Mouse (Mus musculus) intestine, embryonic 14.5 days (tissue): ENCODE results near the gene Ddb2. TPM values are rescaled to one million over a fixed set of nuclear protein-coding genes. Genes with fewer than 3 reads are reported as not detected.

Source experiments
- ATAC-seq: fragments of 200-750 bp; cut with Nextera tagmentation; replicated peaks from 2 replicates; pipeline ENCODE4 v1.8.0; 2017; ENCODE audit warnings: low read depth, moderate number of reproducible peaks, moderate TSS enrichment, moderate library complexity; ENCODE audit not compliant: low FRiP score, low TSS enrichment
- DNase-seq: peaks from one replicate; pipeline ENCODE4 v3.0.0-alpha.2; 2018; ENCODE audit warnings: low spot score
- H3K27ac ChIP-seq: fragments of 300-500 bp; sonication (generic); 2 replicates; pipeline ENCODE4 v1.5.1; 2014; ENCODE audit warnings: low read depth, mild to moderate bottlenecking, control low read depth
- H3K27me3 ChIP-seq: fragments of 300-500 bp; sonication (generic); replicated peaks from 2 replicates; pipeline ENCODE4 v1.6.1; 2014; ENCODE audit warnings: low read length, control low read depth; ENCODE audit not compliant: control insufficient read depth, insufficient read depth
- H3K36me3 ChIP-seq: fragments of 300-500 bp; sonication (generic); 2 replicates; pipeline ENCODE4 v1.6.1; 2014; ENCODE audit warnings: low read length, control low read depth; ENCODE audit not compliant: control insufficient read depth, insufficient read depth
- H3K4me1 ChIP-seq: fragments of 300-500 bp; sonication (generic); replicated peaks from 2 replicates; pipeline ENCODE4 v1.6.1; 2014; ENCODE audit warnings: low read length, control low read depth, mixed read lengths; ENCODE audit not compliant: control insufficient read depth, insufficient read depth
- H3K4me2 ChIP-seq: fragments of 300-500 bp; sonication (generic); 2 replicates; pipeline ENCODE4 v1.6.1; 2014; ENCODE audit warnings: low read length
- H3K4me3 ChIP-seq: fragments of 300-500 bp; sonication (generic); 2 replicates; pipeline ENCODE4 v1.5.1; 2014; ENCODE audit warnings: low read depth, low read length, control low read depth, mixed read lengths
- H3K9ac ChIP-seq: fragments of 300-500 bp; sonication (generic); 2 replicates; pipeline ENCODE4 v1.6.1; 2014; ENCODE audit warnings: mild to moderate bottlenecking, low read length
- H3K9me3 ChIP-seq: fragments of 300-500 bp; sonication (generic); 2 replicates; pipeline ENCODE4 v1.6.1; 2016; ENCODE audit warnings: low read length, control low read depth; ENCODE audit not compliant: control insufficient read depth
- WGBS: fragments of 180-500 bp; shearing (Covaris S2); extraction: QIAGEN DNeasy Blood & Tissue Kit; methylation state at CpG from one replicate; pipeline ENCODE4 v1.1.7; 2014; 5-methylcytosine and 5-hydroxymethylcytosine counted together
- polyA plus RNA-seq: library from polyadenylated mRNA; unstranded; fragments of >200 nt; fragmentation: Nextera tagmentation; extraction: Ambion mirVana; gene quantifications from 2 replicates; pipeline ENCODE4 v1.2.1, GENCODE M21; 2014

Gene Ddb2
- polyA plus RNA-seq, 1 experiment from 2014 or later = 16.3 TPM

GRCm38 (mm10) chr2:91257126-91257980 lies 20.6 kb upstream of the Ddb2 start:
- no peaks in the 10 kb centered on the region for H3K9me3 ChIP-seq
- peak; percentile 72 for ATAC-seq
- 2% methylated on average over 22 of the region's 22 CpGs for WGBS

DNA sequence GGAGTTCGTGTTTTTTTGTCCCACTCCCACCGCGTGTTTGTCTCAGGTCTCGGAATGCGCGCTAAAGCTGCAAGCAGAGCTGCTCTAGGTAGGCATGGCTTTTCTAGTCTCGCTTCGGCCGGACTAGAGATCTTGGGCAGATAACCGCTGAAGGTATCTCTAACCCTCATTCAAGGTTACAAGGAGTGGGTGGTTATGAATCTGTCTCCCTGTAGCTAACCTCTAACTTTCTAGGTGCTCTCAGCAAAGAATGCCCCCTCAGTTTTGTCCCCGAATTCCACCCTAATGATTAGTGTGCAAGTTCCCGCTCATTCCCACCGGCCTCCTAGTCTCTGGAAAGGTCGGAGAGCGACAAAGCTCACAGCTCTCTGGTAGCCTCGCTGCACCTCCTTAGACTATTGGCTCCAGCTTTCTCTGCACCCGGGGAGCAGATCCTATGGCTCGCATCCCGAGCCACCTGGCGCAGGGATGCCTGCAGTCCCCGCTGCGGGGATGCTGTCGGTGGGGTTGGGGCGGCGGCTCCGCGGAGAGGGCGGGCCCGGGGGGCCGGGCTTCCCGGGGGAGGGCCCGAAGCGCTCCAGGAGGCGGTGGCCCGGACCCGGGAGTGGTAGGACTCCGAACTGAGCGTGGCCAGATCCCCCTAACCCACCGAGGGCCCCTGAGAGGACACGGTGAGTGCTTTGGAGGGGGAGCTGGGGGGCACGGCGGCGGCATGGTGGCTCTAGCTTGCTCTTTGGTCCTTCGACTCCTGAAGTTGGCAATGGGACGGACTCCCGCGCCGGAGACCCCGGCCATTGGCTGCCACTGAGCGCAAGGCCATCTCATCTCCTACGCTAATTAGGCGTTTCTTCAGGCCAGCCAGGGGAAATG lies 19.7 kb upstream of the Ddb2 start:
- Histone ChIP-seq H3K9ac (peak overlapping the region; percentile 49), H3K4me3 (peak overlapping the region; percentile 63), H3K4me2 (peak overlapping the region; percentile 89), H3K36me3 (peaks cover 5% of the 10 kb centered on the region; the same call in 1 of the 2 replicates), H3K4me1 (peaks cover 17% of the 10 kb centered on the region), H3K27ac (peak overlapping the region; percentile 47; the same call in 1 of the 2 replicates), H3K27me3 (peaks cover 21% of the 10 kb centered on the region), H3K9me3 (no peaks in the 10 kb centered on the region)
- peak; percentile 74 for ATAC-seq
- peak; percentile 86 for DNase-seq
- under 1% methylated on average over 52 of the region's 52 CpGs for WGBS

More at GRCm38 (mm10) chr2:91257126-91257980, 20.6 kb upstream of the Ddb2 start:
- Histone ChIP-seq H3K4me3 (peak overlapping the region; percentile 63), H3K4me1 (peaks cover 17% of the 10 kb centered on the region), H3K27ac (peak overlapping the region; percentile 47; the same call in 1 of the 2 replicates), H3K9ac (peak overlapping the region; percentile 49), H3K4me2 (peak overlapping the region; percentile 89), H3K36me3 (peaks cover 5% of the 10 kb centered on the region), H3K27me3 (peaks cover 21% of the 10 kb centered on the region)
- DNase-seq = peak; percentile 81

DNA sequence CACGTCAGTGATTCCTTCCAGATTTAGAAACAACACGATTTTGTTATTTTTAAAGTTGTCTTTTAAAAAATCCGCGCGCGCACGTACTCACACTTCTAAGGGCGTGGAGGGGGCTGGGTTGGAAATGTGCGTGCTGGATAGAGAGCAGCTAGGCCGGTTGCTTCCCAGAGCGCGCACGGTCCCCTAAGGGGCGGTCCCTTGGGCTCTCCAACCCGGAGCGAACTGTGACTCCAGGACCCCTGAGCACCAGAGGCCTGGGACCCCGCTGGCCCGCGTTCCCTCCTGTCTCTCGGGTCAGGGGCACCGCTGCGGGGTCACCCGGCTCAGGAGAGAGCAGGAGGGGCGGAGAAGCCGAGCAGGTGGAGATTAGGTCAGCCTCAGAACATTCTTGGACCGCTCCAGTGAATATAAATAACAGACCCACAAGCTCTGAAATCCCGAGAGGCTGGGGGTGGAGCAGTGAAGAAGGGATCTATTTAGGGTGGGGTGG lies 18.9 kb upstream of the Ddb2 start, which contains the start of gene Pacsin3:
Gene Pacsin3, plus strand, starts transcription at position 294 of the 490 bp plus-strand sequence.
- peak; percentile 29; the same call in 1 of the 2 replicates for ATAC-seq
- Histone ChIP-seq H3K4me1 (peaks cover 17% of the 10 kb centered on the region), H3K9me3 (no peaks in the 10 kb centered on the region), H3K4me3 (peak within 1 kb of the TSS; percentile 63), H3K4me2 (peak within 1 kb of the TSS; percentile 89), H3K27me3 (peaks cover 21% of the 10 kb centered on the region), H3K9ac (peak within 1 kb of the TSS; percentile 49), H3K27ac (peak within 1 kb of the TSS; percentile 47; the same call in 1 of the 2 replicates), H3K36me3 (0 out of 2 replicates have a peak, but pooled peaks cover under 1% of the 10 kb centered on the region)
- DNase-seq = peak; percentile 74
- 2% methylated on average over 27 of the region's 27 CpGs for WGBS

DNA sequence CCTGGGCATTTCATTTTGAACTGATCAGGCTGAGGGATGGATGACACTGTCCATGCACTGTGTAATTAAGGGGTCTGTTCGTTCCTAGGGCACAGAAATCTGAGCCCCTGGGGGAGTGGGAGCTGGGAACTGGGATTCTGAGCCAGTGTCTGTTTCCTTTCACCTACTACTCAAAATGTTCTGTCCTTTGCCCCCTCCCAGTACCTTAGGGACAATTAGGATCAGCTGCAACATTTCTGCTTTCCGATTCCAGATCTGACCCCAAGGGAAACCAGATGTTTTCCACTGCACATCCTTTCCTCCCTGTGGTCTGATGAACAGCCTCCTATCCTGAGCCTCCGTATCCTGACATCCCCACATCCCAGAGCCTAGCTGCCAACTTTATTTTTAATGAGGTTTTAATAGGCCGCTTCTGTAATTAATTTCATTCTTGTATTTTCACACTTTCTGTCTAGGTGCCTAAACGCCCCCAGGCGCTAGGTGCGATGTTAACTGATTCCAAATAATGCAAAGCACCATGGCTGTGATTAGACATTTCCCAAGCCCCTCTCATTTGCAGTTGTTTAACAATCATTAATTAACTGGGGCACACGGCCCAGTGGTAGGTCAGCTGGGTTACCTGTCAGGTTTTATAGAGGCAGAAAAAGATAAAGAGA lies 18.1 kb upstream of the Ddb2 start:
- no peak overlapping the region for H3K4me3 ChIP-seq
- no peak for ATAC-seq
- H3K4me1 ChIP-seq = peaks cover 17% of the 10 kb centered on the region
- H3K9me3 ChIP-seq = no peaks in the 10 kb centered on the region
- 31% methylated on average over 8 of the region's 8 CpGs for WGBS
- peaks cover 21% of the 10 kb centered on the region for H3K27me3 ChIP-seq
- H3K4me2 ChIP-seq = no peak overlapping the region
- H3K27ac ChIP-seq = no peak overlapping the region
- no peak overlapping the region for H3K9ac ChIP-seq
- DNase-seq = peak; percentile 49
- H3K36me3 ChIP-seq = no peaks in the 10 kb centered on the region

DNA sequence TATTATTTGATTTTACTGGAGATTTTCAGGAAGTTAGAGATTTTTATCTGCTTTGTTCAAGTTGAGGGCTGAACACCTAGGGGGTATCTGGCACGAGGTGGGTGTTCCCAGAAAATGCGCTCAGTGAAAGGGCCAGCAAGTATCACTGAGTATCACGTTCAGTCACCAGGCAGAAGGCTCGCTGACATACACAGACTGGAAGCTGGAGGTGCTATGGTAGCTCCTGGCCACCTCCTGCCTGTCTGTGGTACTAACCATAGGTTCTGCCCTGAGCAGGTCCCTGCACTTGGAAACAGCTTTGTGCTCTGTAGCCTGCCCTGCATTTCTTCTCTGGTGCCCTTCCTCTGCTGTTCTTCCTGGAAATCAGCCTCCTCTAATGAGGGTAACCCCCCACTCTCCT lies 15.7 kb upstream of the Ddb2 start:
- DNase-seq (no peak), ATAC-seq (no peak)
- no peak overlapping the region for H3K4me2 ChIP-seq
- H3K9ac ChIP-seq = no peak overlapping the region
- peaks cover 21% of the 10 kb centered on the region for H3K27me3 ChIP-seq
- H3K27ac ChIP-seq = no peak overlapping the region
- WGBS = 58% methylated on average over 4 of the region's 4 CpGs
- no peaks in the 10 kb centered on the region for H3K36me3 ChIP-seq
- H3K9me3 ChIP-seq = no peaks in the 10 kb centered on the region
- H3K4me1 ChIP-seq = peaks cover 9% of the 10 kb centered on the region
- no peak overlapping the region for H3K4me3 ChIP-seq

GRCm38 (mm10) chr2:91252001-91252400 lies 15.2 kb upstream of the Ddb2 start:
- H3K4me2 ChIP-seq = no peak overlapping the region
- H3K4me1 ChIP-seq = peaks cover 7% of the 10 kb centered on the region

GRCm38 (mm10) chr2:91248366-91248765 lies 11.6 kb upstream of the Ddb2 start:
- DNase-seq (no peak), ATAC-seq (no peak)
- Histone ChIP-seq H3K9me3 (no peaks in the 10 kb centered on the region), H3K36me3 (no peaks in the 10 kb centered on the region), H3K27ac (no peak overlapping the region), H3K4me1 (no peaks in the 10 kb centered on the region), H3K4me2 (no peak overlapping the region), H3K9ac (no peak overlapping the region), H3K27me3 (no peaks in the 10 kb centered on the region), H3K4me3 (no peak overlapping the region)
- 85% methylated on average over 4 of the region's 4 CpGs for WGBS

More at GRCm38 (mm10) chr2:91252001-91252400, 15.2 kb upstream of the Ddb2 start:
- no peak for DNase-seq
- ATAC-seq = no peak
- Histone ChIP-seq H3K36me3 (no peaks in the 10 kb centered on the region), H3K9ac (no peak overlapping the region), H3K27me3 (peaks cover 21% of the 10 kb centered on the region), H3K9me3 (no peaks in the 10 kb centered on the region), H3K4me3 (no peak overlapping the region), H3K27ac (no peak overlapping the region)
- WGBS = 66% methylated on average over 4 of the region's 4 CpGs
